ENCODE assay signal across 28 mouse cellular contexts in the genomic region with DNA sequence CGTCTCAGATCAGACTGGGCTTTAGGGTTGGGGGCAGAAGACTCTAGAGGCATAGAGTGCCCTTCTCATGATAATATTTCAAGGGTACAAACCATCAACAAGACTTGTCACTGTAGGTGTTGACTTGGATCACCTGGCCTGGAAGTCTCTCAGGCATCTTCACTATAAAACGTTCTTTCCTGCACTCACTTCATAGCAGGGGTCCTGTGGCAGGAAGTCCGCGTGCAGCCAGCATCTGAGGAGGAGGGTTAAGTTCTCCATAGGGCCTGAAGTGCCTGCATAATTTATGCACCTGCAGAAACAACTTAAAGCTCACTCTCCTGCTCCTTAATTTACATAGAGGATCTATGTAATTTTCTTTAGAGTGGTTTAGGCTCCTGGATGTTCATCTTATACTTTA. TPM values are rescaled to one million over a fixed set of nuclear protein-coding genes. Genes with fewer than 3 reads are reported as not detected.
"Had no signal": no experiment of that assay in that cellular context is flagged by ENCODE, and none has a peak within 500 bp of the region (broad histone marks: within the 10 kb centered on the region; RNA-seq: fewer than 3 reads in every experiment).

No protein-coding gene starts in this region.

- H3K4me2 ChIP-seq: heart, embryonic 12.5 days; hindbrain, embryonic 13.5 days; hindbrain, embryonic 15.5 days; kidney, embryonic 15.5 days; limb, embryonic 13.5 days; limb, embryonic 15.5 days had no signal

- H3K9ac ChIP-seq: heart, embryonic 12.5 days; hindbrain, embryonic 13.5 days; hindbrain, embryonic 15.5 days; kidney, embryonic 15.5 days; limb, embryonic 13.5 days; limb, embryonic 15.5 days had no signal

- DNase-seq: gastrocnemius, adult 2 months; gastrocnemius, postnatal 10 days; gastrocnemius, postnatal 25 days; heart, adult 18-20 months; heart, postnatal 10 days; kidney, adult 11 months; kidney, adult 2 months; kidney, adult 9 months; kidney, postnatal 14 days; kidney, postnatal 4 days had no signal

- H3K36me3 ChIP-seq: heart, embryonic 10.5 days; heart, embryonic 12.5 days; hindbrain, embryonic 13.5 days; hindbrain, embryonic 15.5 days; kidney, embryonic 15.5 days; limb, embryonic 13.5 days; limb, embryonic 15.5 days had no signal

- H3K4me1 ChIP-seq: heart, embryonic 10.5 days; heart, embryonic 12.5 days; hindbrain, embryonic 13.5 days; hindbrain, embryonic 15.5 days; kidney, embryonic 15.5 days; limb, embryonic 15.5 days had no signal

- ATAC-seq: hindbrain, postnatal 0 days; intestine, embryonic 16.5 days had no signal

- H3K27me3 ChIP-seq: heart, embryonic 12.5 days; hindbrain, embryonic 13.5 days; hindbrain, embryonic 15.5 days; limb, embryonic 13.5 days; limb, embryonic 15.5 days had no signal

- H3K4me3 ChIP-seq: gastrocnemius, adult 2 months; heart, embryonic 10.5 days; heart, embryonic 12.5 days; hindbrain, embryonic 13.5 days; hindbrain, embryonic 15.5 days; kidney, embryonic 15.5 days; layer of hippocampus, adult 2 months; left cerebral cortex, adult 2 months; limb, embryonic 13.5 days; limb, embryonic 15.5 days had no signal

- H3K27ac ChIP-seq: gastrocnemius, adult 2 months; heart, embryonic 10.5 days; hindbrain, embryonic 13.5 days; hindbrain, embryonic 15.5 days; hindbrain, postnatal 0 days; kidney, embryonic 15.5 days; kidney, postnatal 0 days; layer of hippocampus, adult 2 months; left cerebral cortex, adult 2 months; limb, embryonic 13.5 days; limb, embryonic 15.5 days had no signal

- H3K9me3 ChIP-seq: heart, embryonic 10.5 days; hindbrain, embryonic 13.5 days; hindbrain, embryonic 15.5 days; kidney, embryonic 15.5 days; limb, embryonic 15.5 days had no signal

RNA-seq across cellular contexts. Expression of a gene that starts 18.4 kb away (rescaled TPM):
- total RNA-seq: granulocyte monocyte progenitor cell, adult 5-6 weeks; heart, adult 18-20 months; heart, postnatal 10 days; heart, postnatal 25 days; hematopoietic stem cell, adult 5-6 weeks had no signal
- polyA plus RNA-seq: heart, embryonic 10.5 days; heart, embryonic 12.5 days; hindbrain, embryonic 11.5 days; hindbrain, embryonic 13.5 days; hindbrain, embryonic 15.5 days; hindbrain, postnatal 0 days; intestine, embryonic 14.5 days; intestine, embryonic 16.5 days; limb, embryonic 11.5 days; limb, embryonic 13.5 days had no signal
